Mouse (Mus musculus): ENCODE measurements around the gene Syde2.
"Not testable (repeated sequence)": the region's sequence is repeated elsewhere in the genome, so short reads cannot be mapped to it uniquely, and the experiment has no call there.

The Syde2 gene

GRCm38 (mm10) chr3:145987268-145987969 is at the start of gene Syde2:
Gene Syde2 (plus strand): TSS chr3:145987870.
- peak; percentile 89 for DNase-seq

GRCm38 (mm10) chr3:145938405-145939349 is 49.0 kb upstream of the Syde2 start:
- no peak for DNase-seq

GRCm38 (mm10) chr3:145939402-145939801 is 48.3 kb upstream of the Syde2 start:
- no peak for DNase-seq

- no peak for DNase-seq
Observed at GRCm38 (mm10) chr3:145939971-145940370, 47.7 kb upstream of the Syde2 start.

- peak; percentile 79 for DNase-seq
Observed at GRCm38 (mm10) chr3:145941971-145942370, 45.7 kb upstream of the Syde2 start.

- no peak for DNase-seq
Observed at GRCm38 (mm10) chr3:145944348-145944747, 43.3 kb upstream of the Syde2 start.

- no peak for DNase-seq
Observed at GRCm38 (mm10) chr3:145945904-145946303, 41.8 kb upstream of the Syde2 start.

- no peak for DNase-seq
Observed at GRCm38 (mm10) chr3:145946654-145947053, 41.0 kb upstream of the Syde2 start.

GRCm38 (mm10) chr3:145947539-145948204 is 40.0 kb upstream of the Syde2 start:
- no peak for DNase-seq

- peak; percentile 60 for DNase-seq
Observed at GRCm38 (mm10) chr3:145950034-145950814, 37.4 kb upstream of the Syde2 start.

GRCm38 (mm10) chr3:145950815-145951130 is 36.9 kb upstream of the Syde2 start:
- no peak for DNase-seq

GRCm38 (mm10) chr3:145951287-145952165 is 36.1 kb upstream of the Syde2 start:
- peak; percentile 26 for DNase-seq

GRCm38 (mm10) chr3:145952945-145953344 is 34.7 kb upstream of the Syde2 start:
- no peak for DNase-seq

- no peak for DNase-seq
Observed at GRCm38 (mm10) chr3:145953411-145953810, 34.3 kb upstream of the Syde2 start.

- no peak for DNase-seq
Observed at GRCm38 (mm10) chr3:145959824-145960223, 27.8 kb upstream of the Syde2 start.

- DNase-seq = no peak
Observed at GRCm38 (mm10) chr3:145962411-145962810, 25.3 kb upstream of the Syde2 start.

- DNase-seq = peak; percentile 53
Observed at GRCm38 (mm10) chr3:145963101-145964017, 24.3 kb upstream of the Syde2 start.

- peak; percentile 58 for DNase-seq
Observed at GRCm38 (mm10) chr3:145964018-145964387, 23.7 kb upstream of the Syde2 start.

- DNase-seq = peak; percentile 77
Observed at GRCm38 (mm10) chr3:145964473-145964872, 23.2 kb upstream of the Syde2 start.

GRCm38 (mm10) chr3:145965583-145965982 is 22.1 kb upstream of the Syde2 start:
- DNase-seq = not testable (repeated sequence)

- DNase-seq = no peak
Observed at GRCm38 (mm10) chr3:145966806-145967205, 20.9 kb upstream of the Syde2 start.

Data from lung, postnatal 14 days (tissue).